Mouse (Mus musculus) kidney, postnatal 0 days (tissue): ENCODE measurements around the gene Smad3. TPM values are rescaled to one million over a fixed set of nuclear protein-coding genes. Genes with fewer than 3 reads are reported as not detected.

Source experiments
- ATAC-seq: fragments of 200-750 bp; cut with Nextera tagmentation; replicated peaks from 2 replicates; pipeline ENCODE4 v1.8.0; 2017; ENCODE audit warnings: low read depth, moderate number of reproducible peaks, moderate TSS enrichment, moderate library complexity; ENCODE audit not compliant: low FRiP score
- DNase-seq: peaks from one replicate; pipeline ENCODE4 v3.0.0-alpha.2; 2016; ENCODE audit warnings: low spot score
- H3K27ac ChIP-seq: fragments of 300-500 bp; sonication (generic); 2 replicates; pipeline ENCODE4 v1.5.1; 2014; ENCODE audit warnings: mild to moderate bottlenecking
- H3K27me3 ChIP-seq: fragments of 300-500 bp; sonication (generic); 2 replicates; pipeline ENCODE4 v1.6.1; 2014; ENCODE audit warnings: low read length, mixed read lengths; ENCODE audit not compliant: insufficient read depth
- H3K36me3 ChIP-seq: fragments of 300-500 bp; sonication (generic); 2 replicates; pipeline ENCODE4 v1.6.1; 2014; ENCODE audit warnings: low read length, mixed read lengths; ENCODE audit not compliant: insufficient read depth
- H3K4me1 ChIP-seq: fragments of 300-500 bp; sonication (generic); replicated peaks from 2 replicates; pipeline ENCODE4 v1.6.1; 2014; ENCODE audit warnings: antibody characterized with exemption, low read length, mixed read lengths; ENCODE audit not compliant: insufficient read depth
- H3K4me2 ChIP-seq: fragments of 300-500 bp; sonication (generic); 2 replicates; pipeline ENCODE4 v1.6.1; 2014; ENCODE audit warnings: mild to moderate bottlenecking, low read length, moderate library complexity, mixed read lengths
- H3K4me3 ChIP-seq: fragments of 300-500 bp; sonication (generic); replicated peaks from 2 replicates; pipeline ENCODE4 v1.5.1; 2014; ENCODE audit warnings: low read depth, low read length
- H3K9ac ChIP-seq: fragments of 300-500 bp; sonication (generic); 2 replicates; pipeline ENCODE4 v1.6.1; 2014; ENCODE audit warnings: low read depth, low read length
- H3K9me3 ChIP-seq: fragments of 300-500 bp; sonication (generic); replicated peaks from 2 replicates; pipeline ENCODE4 v1.6.1; 2016; ENCODE audit warnings: low read length, inconsistent platforms, mixed read lengths
- CTCF ChIP-seq: IDR thresholded peaks from 2 replicates; pipeline ENCODE4 v1.5.1; 2016; ENCODE audit warnings: antibody characterized with exemption, low read depth, mild to moderate bottlenecking, moderate library complexity
- WGBS: fragments of 180-500 bp; shearing (Covaris S2); extraction: QIAGEN DNeasy Blood & Tissue Kit; methylation state at CpG from one replicate; pipeline ENCODE4 v1.1.7; 2014; 5-methylcytosine and 5-hydroxymethylcytosine counted together
- polyA plus RNA-seq: library from polyadenylated mRNA; unstranded; fragments of >200 nt; fragmentation: Nextera tagmentation; extraction: Ambion mirVana; gene quantifications from 2 replicates; pipeline ENCODE4 v1.2.1, GENCODE M21; 2015

Gene Smad3
- polyA plus RNA-seq, 1 experiment from 2014 or later = 20.0 TPM

DNA sequence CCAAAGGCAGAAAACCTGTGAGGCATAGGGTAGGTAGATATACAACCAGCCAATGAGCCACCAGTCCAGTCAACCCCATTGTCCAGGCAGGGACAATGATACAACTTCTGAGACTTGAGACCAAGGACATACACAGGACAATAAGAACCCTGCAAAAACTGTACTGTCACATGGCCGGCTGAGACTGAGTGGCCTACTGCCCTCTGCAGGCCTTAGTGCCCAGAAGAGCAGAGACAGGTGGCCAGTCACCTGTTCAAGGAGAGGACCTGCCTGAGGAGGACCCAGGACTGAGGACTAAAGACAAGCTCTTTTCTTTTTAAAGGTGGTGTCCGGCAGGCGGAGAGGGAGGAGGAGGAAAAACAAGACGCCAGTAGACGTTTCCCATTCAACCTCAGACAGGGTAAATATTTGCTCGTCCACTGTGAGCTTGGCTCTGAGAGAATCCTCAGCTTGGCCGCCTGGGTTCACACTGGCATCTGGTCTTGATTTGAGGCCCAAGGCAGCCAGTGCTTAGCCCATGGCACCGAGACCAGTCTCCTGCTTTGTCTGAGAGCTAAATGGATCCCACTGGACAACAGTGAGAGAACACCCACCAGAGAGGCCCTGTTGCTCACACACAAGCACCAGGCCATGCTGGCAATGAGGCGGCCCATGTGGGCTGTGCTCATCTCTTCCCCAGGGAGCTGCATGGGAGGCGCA, 56.4 kb downstream of the Smad3 start:
- DNase-seq (no peak), ATAC-seq (no peak)
- Histone ChIP-seq H3K27ac (no peak overlapping the region), H3K4me3 (no peak overlapping the region), H3K9ac (no peak overlapping the region), H3K36me3 (no peaks in the 10 kb centered on the region), H3K9me3 (no peaks in the 10 kb centered on the region), H3K4me1 (peaks cover 65% of the 10 kb centered on the region), H3K4me2 (no peak overlapping the region), H3K27me3 (no peaks in the 10 kb centered on the region)
- TF ChIP-seq CTCF = peak; percentile 51
- WGBS = 76% methylated on average over 10 of the region's 10 CpGs

DNA sequence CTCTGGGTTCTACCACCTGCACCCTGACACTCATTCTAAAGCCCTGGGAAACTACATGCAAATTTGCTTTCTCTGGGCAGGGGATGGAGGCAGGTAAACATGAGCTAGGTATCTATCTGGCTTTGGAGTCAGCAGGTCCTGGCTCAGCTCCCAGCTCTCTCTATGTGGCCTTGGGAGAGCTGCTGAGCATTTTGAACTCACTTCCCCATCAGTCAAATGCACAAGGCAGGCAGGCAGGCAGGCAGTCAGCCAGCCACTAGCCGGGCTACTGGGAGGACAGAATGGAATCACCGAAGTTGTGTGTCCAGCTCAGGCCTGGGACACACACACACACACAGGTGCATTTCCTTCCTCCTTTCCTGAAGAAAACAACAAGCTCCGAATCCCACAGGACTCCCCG, 58.6 kb downstream of the Smad3 start:
- Histone ChIP-seq H3K4me1 (peaks cover 61% of the 10 kb centered on the region), H3K27ac (peak overlapping the region; percentile 70), H3K4me3 (no peak overlapping the region), H3K27me3 (no peaks in the 10 kb centered on the region), H3K4me2 (no peak overlapping the region), H3K9me3 (no peaks in the 10 kb centered on the region), H3K9ac (no peak overlapping the region), H3K36me3 (no peaks in the 10 kb centered on the region)
- DNase-seq (no peak), ATAC-seq (no peak)
- 57% methylated on average over 4 of the region's 4 CpGs for WGBS
- TF ChIP-seq CTCF = no peak

GRCm38 (mm10) chr9:63698320-63699045, 59.3 kb downstream of the Smad3 start:
- Histone ChIP-seq H3K27ac (peak overlapping the region; percentile 70), H3K36me3 (no peaks in the 10 kb centered on the region), H3K4me2 (no peak overlapping the region), H3K9ac (no peak overlapping the region), H3K27me3 (no peaks in the 10 kb centered on the region), H3K9me3 (no peaks in the 10 kb centered on the region), H3K4me3 (no peak overlapping the region), H3K4me1 (peaks cover 61% of the 10 kb centered on the region)
- TF ChIP-seq CTCF = no peak
- peak; percentile 61 for ATAC-seq
- peak; percentile 74 for DNase-seq
- WGBS = 29% methylated on average over 6 of the region's 7 CpGs

GRCm38 (mm10) chr9:63697606-63698005, 60.2 kb downstream of the Smad3 start:
- Histone ChIP-seq H3K9me3 (no peaks in the 10 kb centered on the region), H3K4me1 (peaks cover 55% of the 10 kb centered on the region), H3K4me3 (no peak overlapping the region), H3K4me2 (no peak overlapping the region), H3K36me3 (no peaks in the 10 kb centered on the region), H3K27ac (peak overlapping the region; percentile 61), H3K27me3 (no peaks in the 10 kb centered on the region), H3K9ac (no peak overlapping the region)
- ATAC-seq (no peak), DNase-seq (no peak)
- 54% methylated on average over 5 of the region's 5 CpGs for WGBS
- TF ChIP-seq CTCF = no peak

- Histone ChIP-seq H3K9me3 (no peaks in the 10 kb centered on the region), H3K9ac (no peak overlapping the region), H3K36me3 (no peaks in the 10 kb centered on the region), H3K27me3 (no peaks in the 10 kb centered on the region), H3K4me3 (no peak overlapping the region), H3K4me1 (peaks cover 49% of the 10 kb centered on the region), H3K4me2 (no peak overlapping the region), H3K27ac (peak overlapping the region; percentile 61)
- TF ChIP-seq CTCF = no peak
- DNase-seq = peak; percentile 88
- peak; percentile 27; the same call in 1 of the 2 replicates for ATAC-seq
- 24% methylated on average over 10 of the region's 10 CpGs for WGBS
Measured at GRCm38 (mm10) chr9:63696463-63697105, 61.2 kb downstream of the Smad3 start.

GRCm38 (mm10) chr9:63691960-63692359, 65.8 kb downstream of the Smad3 start:
- Histone ChIP-seq H3K9ac (no peak overlapping the region), H3K27ac (no peak overlapping the region), H3K36me3 (no peaks in the 10 kb centered on the region), H3K4me1 (peaks cover 8% of the 10 kb centered on the region), H3K9me3 (no peaks in the 10 kb centered on the region), H3K27me3 (no peaks in the 10 kb centered on the region), H3K4me2 (no peak overlapping the region), H3K4me3 (no peak overlapping the region)
- TF ChIP-seq CTCF = no peak
- DNase-seq (no peak), ATAC-seq (no peak)
- WGBS = 39% methylated on average over 2 of the region's 2 CpGs
